Mouse (Mus musculus) layer of hippocampus, adult 9-10 months (tissue): Measurements from ENCODE around the gene Apba2.
A peak's percentile ranks its signal among the peaks of the same experiment; 100 is the strongest.

Source experiments
- DNase-seq: peaks from one replicate; pipeline ENCODE4 v3.0.0; 2022; ENCODE audit warnings: low spot score

The Apba2 gene

GRCm38 (mm10) chr7:64725967-64726695, 224.6 kb downstream of the Apba2 start:
- DNase-seq = no peak

- DNase-seq = no peak
Measured at GRCm38 (mm10) chr7:64728181-64728591, 226.7 kb downstream of the Apba2 start.

- no peak for DNase-seq
Measured at GRCm38 (mm10) chr7:64728816-64729215, 227.3 kb downstream of the Apba2 start.

- DNase-seq = peak; percentile 67
Measured at GRCm38 (mm10) chr7:64729785-64730184, 228.3 kb downstream of the Apba2 start.

- no peak for DNase-seq
Measured at GRCm38 (mm10) chr7:64739131-64739530, 237.6 kb downstream of the Apba2 start.

GRCm38 (mm10) chr7:64741333-64742307, 240.1 kb downstream of the Apba2 start:
- peak; percentile 85 for DNase-seq

GRCm38 (mm10) chr7:64743610-64744009, 242.1 kb downstream of the Apba2 start:
- no peak for DNase-seq

GRCm38 (mm10) chr7:64751465-64751864, 250.0 kb downstream of the Apba2 start:
- DNase-seq = no peak

- DNase-seq = no peak
Measured at GRCm38 (mm10) chr7:64752133-64752532, 250.6 kb downstream of the Apba2 start.

- DNase-seq = no peak
Measured at GRCm38 (mm10) chr7:64753678-64754077, 252.2 kb downstream of the Apba2 start.

GRCm38 (mm10) chr7:64754161-64754560, 252.7 kb downstream of the Apba2 start:
- no peak for DNase-seq

- DNase-seq = no peak
Measured at GRCm38 (mm10) chr7:64755141-64755540, 253.6 kb downstream of the Apba2 start.

- DNase-seq = no peak
Measured at GRCm38 (mm10) chr7:64765595-64765994, 264.1 kb downstream of the Apba2 start.

- DNase-seq = no peak
Measured at GRCm38 (mm10) chr7:64769768-64770167, 268.3 kb downstream of the Apba2 start.

- no peak for DNase-seq
Measured at GRCm38 (mm10) chr7:64770779-64771390, 269.4 kb downstream of the Apba2 start.

- no peak for DNase-seq
Measured at GRCm38 (mm10) chr7:64773465-64773864, 272.0 kb downstream of the Apba2 start.

GRCm38 (mm10) chr7:64776708-64777489, 275.4 kb downstream of the Apba2 start:
- no peak for DNase-seq

GRCm38 (mm10) chr7:64779501-64779900, 278.0 kb downstream of the Apba2 start:
- no peak for DNase-seq

- DNase-seq = no peak
Measured at GRCm38 (mm10) chr7:64785040-64785439, 283.5 kb downstream of the Apba2 start.

GRCm38 (mm10) chr7:64791145-64791544, 289.6 kb downstream of the Apba2 start:
- DNase-seq = no peak

GRCm38 (mm10) chr7:64792031-64792430, 290.5 kb downstream of the Apba2 start:
- DNase-seq = no peak

- no peak for DNase-seq
Measured at GRCm38 (mm10) chr7:64795554-64795953, 294.0 kb downstream of the Apba2 start.
